Mouse (Mus musculus) thymus, adult 2 months (tissue): ENCODE measurements around the gene Olfr1415.

Experiments used
- CTCF ChIP-seq: fragments of 200-500 bp; IDR thresholded peaks from 2 replicates; pipeline ENCODE4 v1.5.1; 2012; ENCODE audit warnings: mild to moderate bottlenecking, control low read depth, low read length, moderate library complexity, borderline replicate concordance; ENCODE audit not compliant: control insufficient read depth, poor library complexity, insufficient read depth; ENCODE audit errors: extremely low read depth
- POLR2A ChIP-seq: fragments of 200-500 bp; IDR thresholded peaks from 2 replicates; pipeline ENCODE4 v1.6.1; 2012; ENCODE audit warnings: mild to moderate bottlenecking, low read length, control low read depth, moderate library complexity; ENCODE audit not compliant: control insufficient read depth, poor library complexity, insufficient read depth; ENCODE audit errors: extremely low read depth

DNA sequence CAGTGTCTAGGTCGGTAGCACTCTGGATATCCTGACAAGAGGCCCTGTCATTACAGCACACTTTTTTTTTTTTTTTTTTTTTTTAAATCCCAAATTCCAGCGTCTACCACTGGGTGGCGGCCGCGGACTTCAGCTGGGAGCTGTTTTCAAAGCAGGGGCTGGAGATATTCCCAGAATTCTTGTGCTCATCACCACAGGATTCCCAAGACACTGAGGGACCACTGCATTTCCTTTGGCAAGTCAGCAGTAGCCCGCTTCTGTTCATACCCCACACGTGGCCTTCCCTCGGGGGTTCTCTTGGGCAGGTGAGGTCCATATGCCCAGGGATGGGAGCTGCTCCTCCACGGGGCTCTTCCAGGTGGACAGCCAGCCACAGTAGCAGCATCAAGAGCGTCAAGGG is 25.5 kb upstream of the Olfr1415 start:
- TF ChIP-seq POLR2A (no peak), CTCF (no peak)
